ENCODE assay signal across 10 mouse cellular contexts in genomic region chr2:75730052-75730451, GRCm38 (mm10). TPM values are rescaled to one million over a fixed set of nuclear protein-coding genes. Genes with fewer than 3 reads are reported as not detected.
DNase-seq lines count a peak whose midpoint lies in the region; ATAC-seq lines count a peak whose summit lies in the region.
"Had no signal": no experiment of that assay in that cellular context is flagged by ENCODE, and none has a peak within 500 bp of the region (broad histone marks: within the 10 kb centered on the region; RNA-seq: fewer than 3 reads in every experiment).

No protein-coding gene starts in this region.

- no peak overlapping the region for H3K4me3 ChIP-seq in heart, embryonic 12.5 days

- H3K9ac ChIP-seq in heart, embryonic 12.5 days, result no peak overlapping the region

- intact Hi-C loops in heart, postnatal 14 days (cut with DNase I), result no loop called here

- WGBS in heart, embryonic 12.5 days, result 62% methylated on average over 10 of the region's 10 CpGs

- no peaks in the 10 kb centered on the region for H3K27me3 ChIP-seq in heart, embryonic 12.5 days (replicated peaks)

- peaks cover 28% of the 10 kb centered on the region for H3K4me1 ChIP-seq in heart, embryonic 12.5 days (replicated peaks)

- no peak for ATAC-seq in heart, embryonic 12.5 days (ENCODE audit: insufficient number of reproducible peaks, low FRiP score)
- ATAC-seq in cerebellum, adult (ENCODE audit: insufficient number of reproducible peaks, low FRiP score, low TSS enrichment), result peak; percentile 83
- ATAC-seq: intestine, embryonic 16.5 days had no signal

- H3K9me3 ChIP-seq in heart, embryonic 12.5 days (replicated peaks), result no peaks in the 10 kb centered on the region

- H3K27ac ChIP-seq in heart, embryonic 12.5 days (ENCODE audit: poor library complexity, severe bottlenecking), result no peak overlapping the region

- peak; percentile 76 to 80 for DNase-seq in heart, adult 18-20 months
- peak; percentile 75 to 81 for DNase-seq in cerebellum, postnatal 25 days
- DNase-seq in heart, postnatal 14 days, result peak; percentile 54 to 57
- DNase-seq in ovary, postnatal 14 days (ENCODE audit: low spot score), result no peak
- no peak for DNase-seq in MN1 (ENCODE audit: low spot score)
- no peak for DNase-seq in thymus, postnatal 4 days
- DNase-seq: adrenal gland, adult 2 months had no signal

- no peak overlapping the region for H3K4me2 ChIP-seq in heart, embryonic 12.5 days

- H3K36me3 ChIP-seq in heart, embryonic 12.5 days, result no peaks in the 10 kb centered on the region

RNA-seq across cellular contexts. Expression of gene Nfe2l2, which starts 25.6 kb away (rescaled TPM):
- 10 to 100 TPM; 58.8 to 61.7 TPM for total RNA-seq in heart, adult 18-20 months (2021)
- polyA plus RNA-seq in heart, embryonic 12.5 days (2016; fragmentation: Nextera tagmentation; extraction: Ambion mirVana), result 47.9 and 48.8 TPM in 2 replicates
- total RNA-seq in heart, postnatal 14 days (2021), result 10 to 100 TPM; 67.5 to 78.8 TPM

Comparison
In these comparisons a context has a peak if more than half of its experiments do, and no peak if none do; other contexts are left out.
1. DNase-seq: peak in heart, adult 18-20 months (2 of 2), cerebellum, postnatal 25 days (2 of 2) and heart, postnatal 14 days (2 of 2); none in ovary, postnatal 14 days (single experiment), MN1 (single experiment) and thymus, postnatal 4 days (single experiment).